Mouse (Mus musculus) hindbrain, embryonic 15.5 days (tissue): ENCODE results near the gene Gm28048. TPM values are rescaled to one million over a fixed set of nuclear protein-coding genes. Genes with fewer than 3 reads are reported as not detected.

Experiments used
- ATAC-seq: fragments of 200-750 bp; cut with Nextera tagmentation; 2 replicates; pipeline ENCODE4 v1.8.0; 2017; ENCODE audit warnings: low read depth, moderate number of reproducible peaks, moderate TSS enrichment; ENCODE audit not compliant: low FRiP score
- H3K27ac ChIP-seq: fragments of 300-500 bp; sonication (generic); replicated peaks from 2 replicates; pipeline ENCODE4 v1.5.1; 2015; ENCODE audit warnings: mild to moderate bottlenecking, inconsistent platforms
- H3K27me3 ChIP-seq: fragments of 300-500 bp; sonication (generic); 2 replicates; pipeline ENCODE4 v1.6.1; 2015; ENCODE audit warnings: control low read depth, inconsistent platforms
- H3K36me3 ChIP-seq: fragments of 300-500 bp; sonication (generic); 2 replicates; pipeline ENCODE4 v1.6.1; 2015; ENCODE audit warnings: control low read depth, inconsistent platforms
- H3K4me1 ChIP-seq: fragments of 300-500 bp; sonication (generic); replicated peaks from 2 replicates; pipeline ENCODE4 v1.6.1; 2015; ENCODE audit warnings: control low read depth, inconsistent platforms
- H3K4me2 ChIP-seq: fragments of 300-500 bp; sonication (generic); 2 replicates; pipeline ENCODE4 v1.6.1; 2015; ENCODE audit warnings: moderate library complexity, mild to moderate bottlenecking, inconsistent platforms
- H3K4me3 ChIP-seq: fragments of 300-500 bp; sonication (generic); 2 replicates; pipeline ENCODE4 v1.5.1; 2015; ENCODE audit warnings: mild to moderate bottlenecking, inconsistent platforms
- H3K9ac ChIP-seq: fragments of 300-500 bp; sonication (generic); 2 replicates; pipeline ENCODE4 v1.6.1; 2015; ENCODE audit warnings: inconsistent platforms
- H3K9me3 ChIP-seq: fragments of 300-500 bp; sonication (generic); 2 replicates; pipeline ENCODE4 v1.6.1; 2016; ENCODE audit warnings: control low read depth, inconsistent platforms
- WGBS: fragments of 180-500 bp; shearing (Covaris S2); methylation state at CpG from one replicate; pipeline ENCODE4 v1.1.7; 2015; 5-methylcytosine and 5-hydroxymethylcytosine counted together
- polyA plus RNA-seq: library from polyadenylated mRNA; unstranded; fragments of >200 nt; fragmentation: Nextera tagmentation; extraction: Ambion mirVana; gene quantifications from 2 replicates; pipeline ENCODE4 v1.2.1, GENCODE M21; 2015

Gm28048 gene
- polyA plus RNA-seq, 1 experiment from 2014 or later = 3.9 TPM

DNA sequence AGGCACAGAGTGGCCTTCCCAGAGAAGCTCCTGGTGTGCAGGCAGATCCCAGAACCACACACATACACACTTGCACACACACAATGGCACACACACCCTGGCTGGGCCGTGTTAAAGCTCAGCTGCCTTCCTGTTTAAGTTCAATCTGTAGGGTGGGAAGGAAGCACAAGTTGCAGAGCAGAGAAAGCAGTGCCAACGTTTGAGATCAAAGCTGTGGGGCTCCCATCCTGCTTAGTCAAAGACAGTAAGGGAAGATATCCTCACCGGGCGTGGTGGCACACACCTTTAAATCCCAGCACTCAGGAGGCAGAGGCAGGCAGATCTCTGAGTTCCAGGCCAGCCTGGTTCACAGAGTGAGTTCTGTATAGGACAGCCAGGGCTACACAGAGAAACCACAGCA lies 149.3 kb downstream of the Gm28048 start:
- Histone ChIP-seq H3K4me3 (no peak overlapping the region), H3K9me3 (no peaks in the 10 kb centered on the region), H3K27ac (no peak overlapping the region), H3K9ac (no peak overlapping the region), H3K27me3 (no peaks in the 10 kb centered on the region), H3K36me3 (no peaks in the 10 kb centered on the region), H3K4me1 (peaks cover 3% of the 10 kb centered on the region; the same call in 1 of the 2 replicates), H3K4me2 (no peak overlapping the region)
- no peak for ATAC-seq
- 87% methylated on average over 4 of the region's 4 CpGs for WGBS

DNA sequence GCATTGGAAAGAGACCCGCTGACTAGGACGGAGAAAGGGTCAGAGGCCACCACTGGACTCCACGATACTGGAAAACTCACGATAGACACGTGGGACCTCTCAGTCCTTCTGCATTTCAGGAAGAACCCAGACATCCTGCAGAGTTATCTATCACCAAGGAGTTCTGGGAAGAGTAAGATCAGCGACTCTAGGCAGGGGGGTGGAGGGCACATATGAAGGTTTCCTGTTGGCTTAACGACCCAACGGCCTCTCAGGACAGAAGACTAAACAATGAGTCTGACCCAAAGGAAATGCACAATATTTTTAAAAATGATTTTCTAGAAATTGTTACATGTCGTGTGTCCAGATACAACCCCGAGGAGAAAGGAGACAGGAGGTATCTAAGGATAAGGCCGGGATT lies 150.0 kb downstream of the Gm28048 start:
- H3K9ac ChIP-seq = no peak overlapping the region
- ATAC-seq = no peak
- no peak overlapping the region for H3K4me2 ChIP-seq
- no peaks in the 10 kb centered on the region for H3K27me3 ChIP-seq
- 92% methylated on average over 11 of the region's 11 CpGs for WGBS
- peaks cover 3% of the 10 kb centered on the region; the same call in 1 of the 2 replicates for H3K4me1 ChIP-seq
- H3K36me3 ChIP-seq = no peaks in the 10 kb centered on the region
- no peak overlapping the region for H3K4me3 ChIP-seq
- no peak overlapping the region for H3K27ac ChIP-seq
- H3K9me3 ChIP-seq = no peaks in the 10 kb centered on the region

DNA sequence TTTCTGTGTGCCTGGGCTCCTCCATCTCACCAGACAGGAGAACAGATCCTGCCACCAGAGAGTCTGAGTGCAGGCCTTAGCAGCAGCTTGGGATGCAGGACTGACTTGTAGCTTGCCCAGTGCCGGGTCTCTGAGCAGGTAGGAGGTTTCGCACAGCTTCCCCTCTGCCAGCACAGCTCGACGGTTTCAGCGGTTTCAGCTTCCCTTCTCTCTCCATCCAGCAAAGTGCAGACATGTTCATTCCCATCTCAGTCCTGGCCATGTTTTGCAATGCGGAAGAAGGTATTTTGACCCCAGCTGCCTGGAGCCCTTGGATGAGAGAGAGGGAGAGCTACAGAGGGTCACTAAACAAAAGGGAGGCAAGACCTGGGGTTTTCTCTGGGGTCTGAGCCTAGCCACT lies 151.2 kb downstream of the Gm28048 start:
- Histone ChIP-seq H3K9ac (no peak overlapping the region), H3K36me3 (no peaks in the 10 kb centered on the region), H3K4me2 (no peak overlapping the region), H3K27me3 (no peaks in the 10 kb centered on the region), H3K27ac (no peak overlapping the region), H3K4me1 (peaks cover 3% of the 10 kb centered on the region; the same call in 1 of the 2 replicates), H3K9me3 (no peaks in the 10 kb centered on the region), H3K4me3 (no peak overlapping the region)
- 77% methylated on average over 6 of the region's 6 CpGs for WGBS
- ATAC-seq = no peak

DNA sequence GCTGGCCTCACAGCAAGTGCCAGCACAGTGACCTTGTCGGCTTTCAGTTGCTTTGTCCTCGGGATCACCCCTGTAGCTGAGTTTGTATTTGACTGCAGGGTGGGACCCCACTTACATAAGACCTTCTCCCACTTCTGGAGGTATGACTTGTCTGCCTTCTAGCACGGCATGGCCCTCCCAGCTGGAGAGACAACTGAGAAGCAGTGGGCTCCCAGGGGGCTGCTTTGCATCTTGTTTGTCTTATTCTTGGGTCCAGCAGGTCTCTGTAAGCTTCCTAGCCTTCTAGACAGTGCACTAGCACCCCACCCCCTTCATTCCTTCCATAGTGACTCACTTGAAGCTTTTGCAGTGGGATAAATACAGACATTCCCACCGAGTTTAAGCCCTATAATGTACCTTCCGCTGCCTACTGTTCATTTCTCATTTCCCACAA lies 151.7 kb downstream of the Gm28048 start:
- 44% methylated on average over 5 of the region's 5 CpGs for WGBS
- Histone ChIP-seq H3K9ac (no peak overlapping the region), H3K4me2 (no peak overlapping the region), H3K4me3 (no peak overlapping the region), H3K27ac (no peak overlapping the region), H3K27me3 (no peaks in the 10 kb centered on the region), H3K9me3 (no peaks in the 10 kb centered on the region), H3K36me3 (no peaks in the 10 kb centered on the region), H3K4me1 (peaks cover 3% of the 10 kb centered on the region; the same call in 1 of the 2 replicates)
- no peak for ATAC-seq

DNA sequence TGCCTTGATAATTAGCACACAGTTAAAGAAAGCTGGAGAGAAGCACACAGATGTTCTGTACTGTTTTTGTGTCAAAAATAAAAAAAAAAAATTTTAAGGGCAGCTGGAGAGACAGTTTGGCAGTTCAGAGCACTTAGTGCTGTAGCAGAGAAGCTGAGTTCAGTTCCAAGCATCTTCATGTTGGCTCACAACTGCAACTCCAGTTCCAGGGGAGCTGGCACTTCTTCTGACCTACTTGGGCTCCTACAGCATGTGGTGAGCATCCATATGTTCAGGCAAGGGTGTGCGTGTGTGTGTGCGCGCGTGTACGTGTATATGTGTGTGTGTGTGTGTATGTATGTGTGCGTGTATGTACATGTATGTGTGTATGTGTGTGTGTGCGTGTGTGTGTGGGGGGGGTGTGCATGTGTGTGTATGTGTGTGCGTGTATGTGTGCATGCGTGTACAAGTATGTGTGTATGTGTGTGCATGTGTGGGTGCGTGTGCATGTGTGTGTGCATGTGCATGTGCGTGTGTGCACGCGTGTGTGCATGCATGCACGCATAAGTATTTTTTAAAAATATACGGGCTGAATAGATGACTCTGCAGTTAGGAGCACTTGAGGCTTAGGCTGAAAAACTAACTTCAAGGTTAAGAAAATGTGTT lies 152.8 kb downstream of the Gm28048 start:
- no peak overlapping the region for H3K27ac ChIP-seq
- H3K4me1 ChIP-seq = peaks cover 3% of the 10 kb centered on the region; the same call in 1 of the 2 replicates
- no peak overlapping the region for H3K4me2 ChIP-seq
- WGBS = 97% methylated on average over 15 of the region's 15 CpGs
- H3K9ac ChIP-seq = no peak overlapping the region
- H3K27me3 ChIP-seq = no peaks in the 10 kb centered on the region
- no peaks in the 10 kb centered on the region for H3K9me3 ChIP-seq
- H3K36me3 ChIP-seq = no peaks in the 10 kb centered on the region
- H3K4me3 ChIP-seq = no peak overlapping the region
- ATAC-seq = no peak

DNA sequence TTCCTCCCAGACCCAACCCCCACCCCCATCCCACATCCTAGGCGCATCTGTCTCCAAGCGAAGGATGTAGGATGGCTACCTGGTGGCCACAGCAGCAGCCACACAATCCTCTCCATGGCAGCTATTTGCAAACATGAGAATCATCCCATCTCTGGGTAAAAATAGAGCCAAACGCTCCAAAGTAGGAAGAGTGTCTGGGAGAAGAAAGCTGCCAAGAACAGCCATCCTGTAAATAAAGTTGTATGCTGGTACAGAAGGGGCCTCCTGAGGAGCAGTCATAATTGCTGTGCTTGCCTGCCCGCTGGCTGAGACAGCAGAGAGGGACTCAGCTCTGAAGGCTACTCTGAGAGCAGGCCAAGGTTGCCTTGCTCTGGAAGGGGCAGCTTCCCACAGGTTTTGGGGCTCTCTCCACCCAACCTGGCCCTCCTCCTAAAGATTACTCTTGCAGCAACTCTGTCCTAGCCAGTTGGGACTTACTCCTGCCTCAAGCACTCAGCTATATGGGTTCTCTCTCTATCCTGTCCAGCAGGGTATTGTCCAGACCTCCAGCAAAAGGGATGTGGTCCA lies 154.3 kb downstream of the Gm28048 start:
- WGBS = 87% methylated on average over 4 of the region's 4 CpGs
- Histone ChIP-seq H3K4me2 (no peak overlapping the region), H3K27ac (no peak overlapping the region), H3K4me1 (peaks cover 3% of the 10 kb centered on the region; the same call in 1 of the 2 replicates), H3K9me3 (no peaks in the 10 kb centered on the region), H3K9ac (no peak overlapping the region), H3K36me3 (no peaks in the 10 kb centered on the region), H3K4me3 (no peak overlapping the region), H3K27me3 (no peaks in the 10 kb centered on the region)
- ATAC-seq = no peak

DNA sequence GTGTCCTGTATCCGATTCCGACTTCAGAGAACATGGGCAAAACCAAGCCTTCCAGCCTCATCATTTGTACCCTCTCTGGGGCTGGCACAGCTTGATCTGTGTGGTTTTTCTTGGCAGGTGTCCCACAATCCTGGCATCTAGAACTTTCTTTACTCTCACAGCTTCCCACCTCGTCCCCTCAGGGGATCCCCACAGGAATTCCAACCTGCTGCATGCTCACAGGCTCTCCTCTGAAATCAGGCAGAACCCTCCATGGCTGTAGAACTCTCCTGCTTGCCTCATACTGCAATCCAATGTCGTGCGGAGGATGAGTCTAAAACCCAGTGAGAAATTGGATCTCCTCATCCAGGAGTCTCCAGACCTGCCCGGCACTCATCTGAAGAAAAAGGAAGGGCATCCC lies 155.2 kb downstream of the Gm28048 start:
- Histone ChIP-seq H3K9me3 (no peaks in the 10 kb centered on the region), H3K4me3 (no peak overlapping the region), H3K4me1 (peaks cover 3% of the 10 kb centered on the region; the same call in 1 of the 2 replicates), H3K4me2 (no peak overlapping the region), H3K27me3 (no peaks in the 10 kb centered on the region), H3K36me3 (no peaks in the 10 kb centered on the region), H3K9ac (no peak overlapping the region), H3K27ac (no peak overlapping the region)
- no peak for ATAC-seq
- WGBS = 89% methylated on average over 6 of the region's 6 CpGs

DNA sequence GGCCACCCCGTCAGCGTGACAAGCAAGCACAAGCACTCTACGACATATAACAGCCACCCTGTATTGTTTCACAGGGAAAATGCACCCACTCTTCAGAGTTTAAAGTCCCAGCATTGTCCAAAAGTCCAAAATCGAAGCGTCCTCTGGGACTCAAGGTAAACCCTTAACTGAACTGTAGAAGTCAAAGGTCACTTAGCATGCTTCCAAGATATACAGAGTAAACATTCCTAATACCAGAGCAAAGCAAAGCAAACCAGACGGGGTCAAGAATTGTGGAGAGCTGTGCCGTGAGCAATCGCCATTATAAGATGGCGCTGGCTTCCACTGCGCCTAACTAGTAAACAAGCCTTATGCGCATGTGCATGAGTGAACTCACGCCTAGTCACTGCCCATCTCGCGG lies 155.8 kb downstream of the Gm28048 start:
- WGBS = 95% methylated on average over 14 of the region's 14 CpGs
- H3K4me2 ChIP-seq = no peak overlapping the region

DNA sequence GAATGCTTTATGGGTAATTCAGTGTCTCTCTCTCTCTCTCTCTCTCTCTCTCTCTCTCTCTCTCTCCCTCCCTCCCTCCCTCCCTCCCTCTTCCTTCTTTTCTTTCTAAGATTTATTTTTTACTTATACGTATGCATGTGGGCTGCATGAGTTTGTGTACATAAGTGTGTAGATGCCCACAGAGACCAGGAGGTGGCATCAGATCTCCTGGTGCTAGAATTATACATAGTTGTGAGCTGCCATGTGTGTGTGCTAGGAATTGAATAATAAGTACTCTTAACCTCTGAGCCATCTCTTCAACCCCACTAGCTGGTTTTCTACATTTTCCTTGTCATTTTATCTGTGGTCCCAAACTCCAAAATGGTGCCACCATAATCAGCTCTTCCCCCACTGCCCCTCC lies 156.3 kb downstream of the Gm28048 start:
- Histone ChIP-seq H3K4me3 (no peak overlapping the region), H3K27ac (no peak overlapping the region), H3K9ac (no peak overlapping the region), H3K27me3 (no peaks in the 10 kb centered on the region), H3K4me2 (no peak overlapping the region), H3K36me3 (no peaks in the 10 kb centered on the region), H3K9me3 (no peaks in the 10 kb centered on the region), H3K4me1 (peaks cover 3% of the 10 kb centered on the region; the same call in 1 of the 2 replicates)
- 95% methylated on average over 1 of the region's 1 CpGs for WGBS
- no peak for ATAC-seq

More for the DNA sequence above, 155.8 kb downstream of the Gm28048 start:
- H3K9ac ChIP-seq = no peak overlapping the region
- no peak for ATAC-seq
- no peak overlapping the region for H3K4me3 ChIP-seq
- H3K4me1 ChIP-seq = peaks cover 3% of the 10 kb centered on the region; the same call in 1 of the 2 replicates
- H3K27ac ChIP-seq = no peak overlapping the region
- no peaks in the 10 kb centered on the region for H3K9me3 ChIP-seq
- H3K36me3 ChIP-seq = no peaks in the 10 kb centered on the region
- H3K27me3 ChIP-seq = no peaks in the 10 kb centered on the region

DNA sequence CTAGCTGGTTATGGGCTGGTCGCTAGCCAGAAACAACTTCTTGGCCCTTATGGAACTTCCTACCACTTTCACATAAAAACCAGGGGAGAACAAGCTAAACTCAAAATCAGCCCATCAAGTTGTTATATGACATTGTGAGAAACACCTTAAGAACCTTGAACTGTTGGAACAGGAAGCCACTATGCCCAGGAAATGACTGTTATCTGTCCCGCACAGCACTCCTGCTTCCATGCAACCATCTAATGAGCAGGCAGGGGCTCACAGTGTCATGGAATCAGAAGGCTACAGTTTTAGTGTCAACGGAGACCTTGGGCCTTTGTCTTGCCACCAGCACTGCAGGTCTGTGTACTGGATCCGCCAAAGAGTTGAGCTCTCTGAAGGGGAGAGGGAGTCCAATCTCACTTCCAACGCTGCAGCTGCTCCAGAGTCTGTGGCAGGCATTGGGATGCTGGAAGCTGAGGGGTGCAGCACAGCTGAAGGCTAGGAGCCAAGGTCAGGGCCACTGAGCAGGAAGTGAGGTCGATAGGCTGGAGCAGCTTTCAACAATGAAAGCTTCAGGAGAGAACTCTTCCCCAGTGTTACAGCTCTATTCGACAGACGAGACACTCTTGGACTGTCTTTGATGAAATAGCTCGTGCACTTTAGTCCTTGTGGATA lies 157.7 kb downstream of the Gm28048 start:
- no peak overlapping the region for H3K9ac ChIP-seq
- H3K27ac ChIP-seq = no peak overlapping the region
- no peak for ATAC-seq
- no peaks in the 10 kb centered on the region for H3K36me3 ChIP-seq
- no peak overlapping the region for H3K4me3 ChIP-seq
- H3K4me2 ChIP-seq = no peak overlapping the region
- H3K4me1 ChIP-seq = no peaks in the 10 kb centered on the region
- 82% methylated on average over 9 of the region's 9 CpGs for whole genome bisulfite sequencing
- no peaks in the 10 kb centered on the region for H3K27me3 ChIP-seq
- no peaks in the 10 kb centered on the region for H3K9me3 ChIP-seq

DNA sequence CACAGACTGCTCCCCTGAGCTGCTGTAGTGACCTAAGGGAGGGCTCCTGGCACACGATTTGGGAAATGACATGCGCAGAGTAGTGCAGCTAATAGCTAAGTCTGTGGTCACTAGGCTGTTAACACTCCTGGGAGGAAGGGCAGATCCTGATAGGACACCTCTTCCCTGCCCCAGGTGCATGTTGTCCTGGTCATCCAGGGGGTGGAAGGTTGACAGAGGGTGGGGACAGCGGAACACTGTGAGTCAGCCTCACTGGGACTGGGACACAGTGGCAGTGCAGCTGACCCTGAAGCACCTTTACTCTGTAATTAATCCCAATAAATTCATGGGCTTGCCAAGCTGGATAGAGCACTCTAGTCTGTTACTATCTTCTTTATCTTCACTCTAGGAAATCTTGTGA lies 160.6 kb downstream of the Gm28048 start:
- Histone ChIP-seq H3K4me1 (no peaks in the 10 kb centered on the region), H3K9ac (no peak overlapping the region), H3K9me3 (no peaks in the 10 kb centered on the region), H3K27ac (no peak overlapping the region), H3K4me2 (no peak overlapping the region), H3K27me3 (no peaks in the 10 kb centered on the region), H3K4me3 (no peak overlapping the region), H3K36me3 (no peaks in the 10 kb centered on the region)
- 83% methylated on average over 3 of the region's 3 CpGs for WGBS
- no peak for ATAC-seq

DNA sequence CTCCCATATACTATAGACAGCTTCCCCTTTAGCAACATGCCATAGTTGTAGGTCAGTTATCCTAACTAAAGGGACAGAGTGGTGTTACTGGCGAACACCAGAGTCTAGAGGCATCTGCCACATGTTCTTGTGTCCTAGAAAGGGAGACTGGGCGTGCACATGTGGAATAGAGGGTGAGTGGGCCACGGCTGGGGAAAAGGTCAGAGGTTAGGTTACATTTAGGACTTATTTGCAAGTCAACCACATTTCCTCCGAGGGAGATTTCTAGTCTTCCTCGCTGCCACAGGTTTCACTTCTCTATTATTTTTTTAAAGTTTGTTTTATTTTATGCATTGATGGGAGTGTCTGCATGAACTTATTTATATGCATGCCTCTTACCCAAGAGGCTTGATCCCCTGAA lies 163.5 kb downstream of the Gm28048 start:
- no peaks in the 10 kb centered on the region for H3K4me1 ChIP-seq
- no peak overlapping the region for H3K4me2 ChIP-seq
- no peak for ATAC-seq
- H3K9ac ChIP-seq = no peak overlapping the region
- WGBS = 66% methylated on average over 5 of the region's 5 CpGs
- H3K9me3 ChIP-seq = no peaks in the 10 kb centered on the region
- no peak overlapping the region for H3K4me3 ChIP-seq
- H3K27me3 ChIP-seq = no peaks in the 10 kb centered on the region
- H3K27ac ChIP-seq = no peak overlapping the region
- H3K36me3 ChIP-seq = no peaks in the 10 kb centered on the region
